Mouse (Mus musculus): Measurements from ENCODE around the gene Clrn2.
"Not testable (repeated sequence)": the region's sequence is repeated elsewhere in the genome, so short reads cannot be mapped to it uniquely, and the experiment has no call there.

The Clrn2 gene

DNA sequence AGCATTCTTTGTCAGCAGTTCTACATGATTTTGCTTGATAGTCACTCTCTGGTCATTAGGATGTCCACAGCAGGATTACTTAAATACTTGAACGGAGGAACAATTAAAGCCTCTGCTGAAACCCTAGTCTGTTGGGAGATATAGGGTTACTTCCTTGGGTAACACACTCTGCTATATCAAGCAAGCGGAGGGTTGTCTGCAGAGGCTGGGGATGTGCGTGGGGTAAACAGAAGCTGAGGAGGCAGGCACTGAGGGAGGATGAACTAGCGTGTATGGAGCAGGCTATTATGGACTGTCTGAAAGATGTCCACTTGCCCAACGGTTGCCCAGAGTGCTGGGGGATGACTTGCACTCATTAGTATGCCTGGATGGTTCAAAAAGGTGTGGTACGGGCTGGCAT lies at the start of gene Clrn2:
Gene Clrn2 (plus strand): TSS at position 301 of the 400 bp plus-strand sequence.
- no peak for DNase-seq (ENCODE audit: low spot score in 2 of 2)

DNA sequence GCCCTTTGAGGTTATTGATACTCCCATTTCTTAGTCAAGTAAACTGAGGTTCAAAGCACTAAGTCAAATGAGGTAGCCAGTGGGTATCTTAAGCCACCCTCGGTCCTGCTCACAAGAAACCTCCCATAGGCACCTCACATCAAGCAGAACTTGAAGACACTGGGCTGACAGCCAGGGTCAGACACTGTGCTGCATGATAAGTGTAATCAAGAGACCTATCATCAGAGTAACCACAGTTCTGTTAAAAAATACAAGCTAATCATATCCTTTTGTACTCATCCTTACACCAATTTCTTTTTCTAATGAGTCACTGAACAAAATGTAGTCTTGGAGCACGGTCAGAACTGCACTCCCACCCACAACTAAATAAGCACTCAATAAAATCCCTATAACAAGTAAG lies 47.4 kb upstream of the Clrn2 start:
- DNase-seq (ENCODE audit: low spot score in 2 of 2): no peak

DNA sequence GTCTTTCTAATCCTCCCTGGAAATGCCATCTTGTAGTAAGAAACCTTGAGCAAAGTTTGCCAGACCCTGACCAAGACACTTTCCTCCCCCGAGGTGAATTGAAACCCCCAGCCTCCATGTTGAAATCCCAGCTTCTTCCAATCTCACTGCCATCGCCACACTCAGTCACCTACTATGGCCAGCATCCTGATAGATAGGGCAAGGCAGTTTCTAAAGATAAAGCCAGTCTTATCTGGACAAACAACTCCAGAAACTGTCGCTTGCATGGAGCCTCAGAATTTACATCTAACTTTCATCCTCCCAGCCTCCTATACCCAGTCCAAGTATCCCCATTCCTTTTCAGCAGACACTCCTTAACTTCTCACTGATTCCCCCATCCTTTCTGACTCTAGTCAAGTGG lies 37.1 kb upstream of the Clrn2 start:
- DNase-seq (ENCODE audit: low spot score in 2 of 2): no peak

- DNase-seq (ENCODE audit: low spot score in 2 of 2): no peak
Measured at GRCm38 (mm10) chr5:45417859-45418443, 35.6 kb upstream of the Clrn2 start.

DNA sequence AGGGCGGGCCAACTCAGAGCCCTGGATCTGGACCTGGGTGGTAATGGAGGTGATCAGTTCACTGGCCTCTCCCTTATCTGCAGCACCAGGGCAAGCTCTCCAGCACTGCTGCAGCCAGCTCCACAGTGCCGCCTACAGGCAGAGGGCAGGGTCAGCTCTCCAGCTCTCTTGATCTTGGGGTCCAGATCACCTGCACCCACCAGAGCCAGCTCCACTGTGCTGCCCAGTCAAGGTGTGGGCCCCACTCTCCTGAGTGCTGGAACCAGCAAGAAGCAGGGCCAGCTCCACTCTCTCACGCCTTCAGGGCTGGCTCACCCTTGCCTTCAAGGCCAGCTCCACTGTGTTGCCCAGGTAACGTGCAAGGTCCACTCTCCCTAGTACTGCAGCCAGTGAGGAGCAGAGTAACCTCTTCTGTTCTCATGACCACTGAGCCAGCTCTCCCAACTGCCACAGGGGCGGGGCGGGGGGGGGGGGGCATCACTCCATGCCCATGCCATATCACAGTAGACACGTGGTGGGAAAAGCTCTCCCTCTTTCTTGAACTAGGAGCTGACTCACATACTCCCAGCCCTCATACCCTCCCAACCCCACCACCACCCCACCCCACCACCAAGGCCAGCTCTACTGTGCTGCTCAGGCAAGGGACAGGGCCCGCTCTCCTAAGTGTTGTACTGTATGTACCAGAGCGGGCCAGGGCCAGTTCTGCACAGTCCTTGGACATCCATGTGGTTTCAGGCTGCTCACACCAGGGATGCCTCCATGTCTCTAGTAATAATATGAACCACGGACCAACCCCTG lies 33.5 kb upstream of the Clrn2 start:
- DNase-seq (ENCODE audit: low spot score in 2 of 2): no peak

DNA sequence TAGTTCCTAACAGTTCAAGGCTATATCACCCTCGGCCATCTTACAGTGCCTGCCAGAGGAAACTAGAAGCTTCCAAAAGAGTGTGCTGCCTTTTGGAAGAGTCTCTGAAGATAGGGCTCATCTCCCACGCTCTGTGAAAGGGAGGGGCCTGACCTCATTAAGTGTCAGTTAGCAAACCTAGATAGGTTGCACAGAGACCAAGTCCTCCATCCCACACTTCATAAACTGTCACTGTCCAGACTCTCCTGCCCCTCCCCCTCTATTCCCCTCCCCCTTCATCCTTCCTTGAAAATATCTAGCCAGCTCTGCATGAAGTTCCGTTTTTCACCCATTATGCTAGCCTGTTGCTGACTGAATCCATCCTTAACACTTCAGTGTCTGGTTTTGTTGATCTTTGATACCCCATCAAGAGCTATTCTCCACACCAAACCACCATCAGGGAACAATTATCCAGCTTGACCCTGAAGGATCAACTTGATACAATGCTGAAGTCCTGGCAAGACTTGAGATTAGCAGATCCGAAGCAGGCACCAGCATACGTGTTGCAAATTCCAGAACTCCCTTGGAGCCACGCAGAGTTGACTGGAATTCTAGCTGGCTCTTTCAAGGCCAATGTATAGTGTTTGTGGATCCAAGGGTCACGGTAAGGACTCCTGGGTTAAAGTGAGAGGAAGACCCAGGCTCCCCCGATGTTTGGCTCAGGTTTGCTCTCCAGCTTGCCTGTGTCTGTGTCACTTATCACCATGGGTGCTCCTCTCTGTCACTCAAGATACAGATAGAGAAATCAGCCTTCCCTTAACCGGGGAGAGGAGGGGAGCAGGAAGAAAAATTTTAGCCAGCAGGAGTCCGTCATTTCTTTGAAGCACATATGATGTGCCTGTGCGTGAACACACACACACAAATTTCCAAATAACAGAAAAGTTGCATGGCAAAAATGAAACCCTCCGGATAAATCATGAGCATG lies 31.4 kb upstream of the Clrn2 start:
- no peak for DNase-seq (ENCODE audit: low spot score in 2 of 2)

GRCm38 (mm10) chr5:45424021-45424886 lies 29.3 kb upstream of the Clrn2 start:
- DNase-seq (ENCODE audit: low spot score in 2 of 2): peak in 1 of 2 experiments; percentile 62

DNA sequence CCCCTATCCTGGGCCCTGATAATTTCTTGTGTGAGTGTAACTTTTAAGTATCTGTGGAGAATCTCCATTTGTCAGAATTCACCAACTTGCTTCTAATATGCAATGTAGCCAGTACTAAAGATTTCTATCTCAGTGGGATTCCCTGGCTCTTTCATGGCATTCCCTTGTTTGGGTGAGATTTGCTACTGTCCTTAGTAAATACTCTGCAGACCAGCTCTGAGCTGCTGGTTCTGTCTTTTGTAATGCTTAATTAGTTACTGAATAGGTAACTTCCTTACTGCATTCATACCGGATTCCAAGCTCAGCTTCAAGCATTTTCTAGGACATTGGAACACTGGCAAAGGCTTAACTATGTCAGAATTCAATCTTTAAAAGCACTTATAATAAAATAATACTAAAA lies 27.8 kb upstream of the Clrn2 start:
- DNase-seq (ENCODE audit: low spot score in 2 of 2): not testable (repeated sequence)

- DNase-seq (ENCODE audit: low spot score in 2 of 2): no peak
Measured at GRCm38 (mm10) chr5:45426416-45427034, 27.0 kb upstream of the Clrn2 start.

DNA sequence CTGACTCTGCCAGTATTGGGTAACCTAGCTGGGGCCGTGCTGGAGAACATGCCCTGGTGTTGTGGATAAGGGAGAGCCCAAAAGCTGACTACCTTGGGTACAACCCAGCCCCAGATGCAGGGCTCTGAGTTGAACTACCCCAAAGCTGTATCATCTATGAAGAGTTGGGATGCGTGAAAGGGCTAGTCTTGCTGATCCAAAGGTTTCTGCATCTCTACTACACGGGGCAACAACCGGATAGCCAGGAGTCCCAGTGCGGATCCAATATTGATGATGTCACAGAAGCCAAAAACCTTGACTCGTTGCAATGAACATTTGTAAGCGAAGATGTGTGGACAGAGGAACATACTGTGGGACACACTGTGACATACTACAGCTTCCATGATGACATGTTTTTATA lies 25.7 kb upstream of the Clrn2 start:
- DNase-seq (ENCODE audit: low spot score in 2 of 2): no peak

DNA sequence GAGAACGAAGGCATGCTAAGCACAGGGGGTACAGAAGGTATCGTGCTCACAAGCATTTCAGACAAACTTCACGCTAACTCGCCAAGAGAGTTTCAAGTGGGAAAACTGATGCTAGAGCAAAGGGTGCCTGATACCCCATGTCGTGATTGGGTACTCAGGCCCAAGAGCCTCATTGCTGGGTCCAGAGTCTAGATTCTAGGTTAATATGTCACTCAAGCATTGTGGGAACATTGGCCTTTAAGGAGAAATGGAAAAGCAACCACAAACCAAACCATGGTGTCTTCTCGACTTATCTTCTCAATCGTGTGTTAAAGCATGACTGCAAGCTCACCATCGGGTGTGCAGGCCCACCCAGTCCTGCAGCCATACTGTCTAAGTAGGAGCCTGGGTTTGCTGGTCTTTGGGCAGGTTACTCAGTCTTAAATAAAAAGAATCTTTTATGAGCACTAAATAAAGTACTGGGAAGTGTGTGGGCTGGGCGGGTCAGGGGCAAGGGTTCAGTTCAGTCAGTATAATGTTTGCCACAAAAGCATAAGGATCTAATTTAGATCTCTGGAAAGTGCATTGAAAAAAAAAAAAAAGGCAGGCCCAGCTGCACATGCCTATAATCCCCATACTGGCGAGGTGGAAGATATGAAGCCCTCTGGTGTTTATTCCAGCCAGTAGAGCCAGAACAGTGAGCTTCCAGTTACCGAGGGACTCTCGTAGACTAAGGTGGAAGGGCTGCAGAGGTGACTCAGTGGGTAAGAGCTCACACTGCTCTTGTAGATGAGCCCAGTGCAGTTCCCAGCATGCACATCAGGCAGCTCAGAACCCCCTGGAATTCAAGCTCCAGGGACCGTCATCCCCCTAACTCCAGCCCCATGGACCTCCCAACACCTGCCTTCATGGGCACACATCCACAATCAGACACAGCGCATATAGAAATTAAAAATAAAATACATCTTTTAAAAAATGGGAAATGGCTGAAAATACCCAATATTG lies 17.3 kb upstream of the Clrn2 start:
- no peak for DNase-seq (ENCODE audit: low spot score in 2 of 2)

DNA sequence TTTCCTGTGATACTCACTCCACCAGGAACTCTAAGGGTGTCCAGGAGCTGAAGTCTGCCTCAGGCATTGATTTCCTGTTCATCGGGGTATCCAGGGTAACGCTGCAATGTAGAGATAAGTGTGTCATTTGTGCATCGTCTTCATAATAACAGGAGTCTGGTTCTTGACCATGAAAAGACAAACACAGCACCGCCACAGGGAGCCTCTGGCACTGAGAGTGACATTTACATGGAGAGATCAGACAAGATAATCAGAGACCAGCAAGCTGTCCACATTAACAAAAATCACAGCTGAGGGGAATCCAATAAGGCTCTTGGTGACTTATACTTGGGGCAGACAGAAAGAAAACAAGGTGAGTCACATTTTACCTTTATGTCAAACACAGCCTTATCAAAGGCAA lies 15.7 kb upstream of the Clrn2 start:
- DNase-seq (ENCODE audit: low spot score in 2 of 2): no peak

- DNase-seq (ENCODE audit: low spot score in 2 of 2): no peak
Measured at GRCm38 (mm10) chr5:45438301-45438700, 15.2 kb upstream of the Clrn2 start.

DNA sequence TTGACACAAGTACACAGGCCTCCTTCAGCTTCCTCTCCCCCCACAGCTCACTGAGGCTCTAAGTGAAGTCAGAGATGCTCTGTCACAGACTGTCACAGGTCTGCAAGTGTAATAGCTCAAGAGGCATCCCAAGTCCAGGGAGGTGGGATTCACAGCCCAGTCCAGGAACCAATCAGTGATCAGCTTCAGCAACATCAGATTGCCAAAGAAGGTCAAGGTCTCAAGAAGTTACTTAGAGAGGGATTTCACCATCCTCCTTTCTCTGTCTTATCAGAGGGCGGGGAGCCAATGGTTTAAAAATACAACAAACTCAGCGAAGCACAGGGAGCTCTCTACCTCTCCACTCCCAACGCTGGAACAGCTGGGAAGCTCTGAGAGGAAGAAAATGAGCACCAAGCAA lies 12.4 kb upstream of the Clrn2 start:
- no peak for DNase-seq (ENCODE audit: low spot score in 2 of 2)

DNA sequence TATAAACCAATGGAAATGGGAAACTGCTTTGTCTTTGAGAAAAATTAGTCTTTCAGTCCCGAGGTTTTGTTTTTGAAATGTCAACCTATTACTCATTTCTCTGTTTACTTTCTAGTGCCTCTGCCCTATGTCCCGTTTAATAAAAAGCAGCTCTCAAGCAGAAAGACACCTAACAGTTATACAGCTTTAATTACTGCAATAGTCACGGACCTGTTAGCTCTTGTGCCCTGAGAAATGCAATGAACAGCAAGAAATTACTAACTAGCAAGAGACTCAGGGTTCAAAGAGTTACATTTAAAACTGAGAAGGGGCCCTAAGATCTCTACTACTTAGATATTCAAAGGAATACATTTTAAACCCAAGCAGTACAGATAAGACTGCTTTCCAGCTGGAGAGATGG lies 11.8 kb upstream of the Clrn2 start:
- no peak for DNase-seq (ENCODE audit: low spot score in 2 of 2)

DNA sequence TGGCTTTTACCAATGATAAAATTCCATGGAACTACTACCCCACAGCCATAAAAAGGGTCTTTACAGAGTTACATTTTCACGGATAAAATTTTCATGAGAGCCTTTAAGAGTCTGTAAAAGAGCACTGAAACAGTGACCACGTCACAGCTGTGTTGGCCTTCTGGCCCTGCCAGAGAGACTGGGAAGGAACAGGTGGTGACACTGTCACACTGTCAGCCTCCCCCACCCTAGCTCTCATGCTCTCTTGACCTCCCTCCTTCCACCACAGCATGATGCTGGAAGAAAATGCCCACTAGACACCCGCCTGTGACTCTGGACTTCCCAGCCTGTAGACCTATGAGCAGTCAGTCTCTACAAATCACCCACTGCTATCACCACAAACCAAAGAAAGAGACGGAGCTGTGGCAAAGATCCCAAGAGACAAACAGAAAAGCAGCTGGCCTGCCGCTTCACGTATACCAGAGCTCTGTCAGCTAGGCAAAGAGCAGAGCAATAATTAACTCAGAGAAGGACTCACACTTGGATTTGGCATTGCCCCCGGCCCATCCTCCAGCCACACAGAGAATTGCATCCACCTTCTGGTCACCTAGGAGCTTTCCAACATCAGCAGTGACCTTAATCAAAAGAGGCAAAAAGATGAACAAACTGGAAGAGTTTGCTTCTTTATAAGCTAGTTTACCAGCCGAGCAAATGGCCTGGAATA lies 9.3 kb upstream of the Clrn2 start:
- DNase-seq (ENCODE audit: low spot score in 2 of 2): no peak

GRCm38 (mm10) chr5:45448676-45449075 lies 4.9 kb upstream of the Clrn2 start:
- no peak for DNase-seq (ENCODE audit: low spot score in 2 of 2)

GRCm38 (mm10) chr5:45449206-45449605 lies 4.3 kb upstream of the Clrn2 start:
- no peak for DNase-seq (ENCODE audit: low spot score in 2 of 2)
